Mouse (Mus musculus) bone marrow macrophage, adult 2 months (primary cell): ENCODE measurements around the gene Mtrex.

Experiments
- CTCF ChIP-seq: IDR thresholded peaks from 2 replicates; pipeline ENCODE4 v1.5.1; 2012; ENCODE audit warnings: low read depth, mild to moderate bottlenecking, low read length, moderate library complexity
- POLR2A ChIP-seq: IDR thresholded peaks from 2 replicates; pipeline ENCODE4 v1.6.1; 2012; ENCODE audit warnings: mild to moderate bottlenecking, low read depth, low read length, borderline replicate concordance

DNA sequence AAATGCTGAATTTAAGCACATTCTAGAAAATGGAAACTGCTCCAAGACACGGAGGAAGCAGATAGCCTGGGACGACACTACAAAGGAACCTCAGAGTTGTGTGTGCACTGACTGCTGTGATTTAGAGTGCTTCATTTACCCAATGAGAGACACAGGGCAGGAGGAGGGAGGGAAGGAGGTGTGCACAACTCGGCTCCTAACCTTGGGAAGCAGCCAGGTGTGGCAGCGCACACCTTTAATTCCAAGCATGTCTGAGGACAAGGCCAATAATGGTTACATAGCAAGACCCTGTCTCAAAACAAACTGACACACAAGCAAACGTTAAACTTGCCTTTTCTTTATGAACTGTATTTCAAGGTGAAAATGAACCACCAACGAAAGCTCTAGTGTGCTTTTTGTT is 1.9 kb downstream of the Mtrex start:
- TF ChIP-seq CTCF = no peak
- TF ChIP-seq POLR2A = no peak
